Mouse (Mus musculus) embryonic facial prominence, embryonic 11.5 days (tissue): ENCODE results near the gene Clstn1. TPM values are rescaled to one million over a fixed set of nuclear protein-coding genes. Genes with fewer than 3 reads are reported as not detected.

Experiments used
- ATAC-seq: fragments of 200-750 bp; cut with Nextera tagmentation; replicated peaks from 2 replicates; pipeline ENCODE4 v1.8.0; 2017; ENCODE audit warnings: low read depth; ENCODE audit not compliant: insufficient number of reproducible peaks, low FRiP score, low TSS enrichment
- DNase-seq: peaks from one replicate; pipeline ENCODE4 v3.0.0-alpha.2; 2015; ENCODE audit warnings: low spot score
- H3K27ac ChIP-seq: fragments of 300-500 bp; sonication (generic); replicated peaks from 2 replicates; pipeline ENCODE4 v1.5.1; 2014; ENCODE audit warnings: mild to moderate bottlenecking, low read depth, low read length, control low read depth
- H3K27me3 ChIP-seq: fragments of 300-500 bp; sonication (generic); 2 replicates; pipeline ENCODE4 v1.6.1; 2014; ENCODE audit warnings: mild to moderate bottlenecking, low read length, moderate library complexity, mixed read lengths; ENCODE audit not compliant: control insufficient read depth, insufficient read depth
- H3K36me3 ChIP-seq: fragments of 300-500 bp; sonication (generic); replicated peaks from 2 replicates; pipeline ENCODE4 v1.6.1; 2014; ENCODE audit warnings: low read depth, mild to moderate bottlenecking, low read length, moderate library complexity, mixed read lengths; ENCODE audit not compliant: control insufficient read depth, insufficient read depth
- H3K4me1 ChIP-seq: fragments of 300-500 bp; sonication (generic); 2 replicates; pipeline ENCODE4 v1.6.1; 2014; ENCODE audit warnings: low read length, mixed read lengths; ENCODE audit not compliant: control insufficient read depth, insufficient read depth
- H3K4me2 ChIP-seq: fragments of 300-500 bp; sonication (generic); 2 replicates; pipeline ENCODE4 v1.6.1; 2014; ENCODE audit warnings: low read depth, mild to moderate bottlenecking, control low read depth, low read length, moderate library complexity
- H3K4me3 ChIP-seq: fragments of 300-500 bp; sonication (generic); 2 replicates; pipeline ENCODE4 v1.5.1; 2014; ENCODE audit warnings: low read depth, low read length, control low read depth
- H3K9ac ChIP-seq: fragments of 300-500 bp; sonication (generic); replicated peaks from 2 replicates; pipeline ENCODE4 v1.6.1; 2014; ENCODE audit warnings: mild to moderate bottlenecking, control low read depth, low read length
- H3K9me3 ChIP-seq: fragments of 300-500 bp; sonication (generic); replicated peaks from 2 replicates; pipeline ENCODE4 v1.6.1; 2016; ENCODE audit warnings: mild to moderate bottlenecking, low read length, inconsistent platforms, mixed read lengths; ENCODE audit not compliant: control insufficient read depth
- WGBS: fragments of 180-500 bp; shearing (Covaris S2); extraction: QIAGEN DNeasy Blood & Tissue Kit; methylation state at CpG from one replicate; pipeline ENCODE4 v1.1.7; 2014; 5-methylcytosine and 5-hydroxymethylcytosine counted together
- polyA plus RNA-seq: library from polyadenylated mRNA; unstranded; fragments of >200 nt; fragmentation: Nextera tagmentation; extraction: Ambion mirVana; gene quantifications from 2 replicates; pipeline ENCODE4 v1.2.1, GENCODE M21; 2014

Clstn1 gene
- polyA plus RNA-seq, 1 experiment from 2014 or later = 27.3 TPM

GRCm38 (mm10) chr4:149661967-149662589 lies 75.8 kb downstream of the Clstn1 start:
- Histone ChIP-seq H3K27me3 (no peaks in the 10 kb centered on the region), H3K27ac (no peak overlapping the region), H3K9ac (no peak overlapping the region), H3K9me3 (no peaks in the 10 kb centered on the region), H3K36me3 (no peaks in the 10 kb centered on the region), H3K4me3 (no peak overlapping the region), H3K4me1 (no peaks in the 10 kb centered on the region), H3K4me2 (no peak overlapping the region)
- ATAC-seq (no peak), DNase-seq (no peak)
- WGBS = 88% methylated on average over 14 of the region's 14 CpGs

DNA sequence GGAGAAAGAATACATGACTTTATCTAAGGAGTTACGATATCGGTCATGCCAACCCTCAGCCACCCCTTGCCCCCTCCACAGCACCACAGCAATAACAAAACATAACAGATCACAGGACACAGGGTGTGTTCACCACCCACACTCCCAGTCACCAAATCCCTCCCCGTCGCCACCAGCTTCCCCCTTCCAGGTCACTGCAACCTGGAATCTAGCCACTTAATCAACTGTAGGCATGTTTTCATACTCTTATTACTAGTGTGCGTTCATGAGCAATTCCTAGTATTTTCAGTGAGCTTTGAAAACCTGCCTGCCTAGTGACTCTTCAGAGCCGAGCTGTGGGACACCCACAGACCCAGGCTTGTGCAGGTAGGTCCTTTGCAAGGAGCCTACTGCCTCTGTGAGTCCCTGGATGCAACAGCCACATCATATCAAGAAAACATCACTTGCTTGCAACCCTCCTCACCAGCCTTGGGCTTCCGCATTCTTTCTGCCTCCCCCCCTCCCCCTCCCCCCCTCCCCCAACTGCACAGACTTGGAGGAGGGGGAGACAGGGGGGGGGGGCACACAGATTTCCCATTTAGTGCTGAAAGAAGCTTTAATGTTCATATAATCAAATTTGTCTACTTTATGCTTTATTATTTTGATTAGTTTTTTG lies 77.7 kb downstream of the Clstn1 start:
- WGBS = 75% methylated on average over 7 of the region's 7 CpGs
- Histone ChIP-seq H3K36me3 (no peaks in the 10 kb centered on the region), H3K27me3 (no peaks in the 10 kb centered on the region), H3K9me3 (no peaks in the 10 kb centered on the region), H3K4me2 (no peak overlapping the region), H3K4me3 (no peak overlapping the region), H3K9ac (no peak overlapping the region), H3K4me1 (no peaks in the 10 kb centered on the region), H3K27ac (no peak overlapping the region)
- ATAC-seq (no peak), DNase-seq (no peak)

DNA sequence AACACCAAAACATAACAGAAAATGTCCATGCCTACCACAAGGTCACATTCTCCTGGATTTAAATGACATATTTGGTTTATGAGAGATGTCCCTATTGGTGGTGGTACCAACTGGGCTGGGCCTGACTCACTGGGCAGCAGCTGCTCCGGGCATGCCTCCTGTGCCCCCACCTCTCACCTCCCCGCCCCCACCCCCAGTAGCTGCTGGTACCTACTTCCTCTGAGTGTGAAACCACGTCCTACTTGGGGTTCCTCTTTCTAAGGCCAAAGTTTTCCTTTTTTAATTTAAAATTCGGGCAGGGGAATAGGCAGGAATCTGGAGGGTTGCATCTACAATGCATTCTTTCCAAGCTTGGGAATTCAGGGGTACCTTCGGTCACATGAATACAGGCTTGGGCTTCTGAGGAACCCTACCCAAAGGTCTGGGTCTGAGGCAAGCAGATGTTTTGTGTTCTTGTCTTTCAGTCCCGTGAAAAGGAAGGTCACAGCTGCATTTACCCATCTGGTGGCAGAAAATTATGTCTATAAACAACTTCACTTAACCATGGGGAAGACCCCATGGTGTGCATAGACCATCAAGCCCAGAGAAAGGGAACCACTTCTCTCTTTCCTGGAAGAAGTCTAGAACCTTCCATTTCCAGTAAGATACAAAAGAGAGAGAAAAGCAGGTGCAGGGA lies 78.9 kb downstream of the Clstn1 start:
- Histone ChIP-seq H3K36me3 (no peaks in the 10 kb centered on the region), H3K9me3 (no peaks in the 10 kb centered on the region), H3K27ac (no peak overlapping the region), H3K9ac (no peak overlapping the region), H3K4me3 (no peak overlapping the region), H3K4me1 (no peaks in the 10 kb centered on the region), H3K4me2 (no peak overlapping the region), H3K27me3 (no peaks in the 10 kb centered on the region)
- no peak for ATAC-seq
- 77% methylated on average over 6 of the region's 6 CpGs for WGBS
- no peak for DNase-seq

- H3K9ac ChIP-seq = no peak overlapping the region
- no peaks in the 10 kb centered on the region for H3K9me3 ChIP-seq
- H3K27ac ChIP-seq = no peak overlapping the region
- no peaks in the 10 kb centered on the region for H3K36me3 ChIP-seq
- H3K4me1 ChIP-seq = no peaks in the 10 kb centered on the region
- H3K4me3 ChIP-seq = no peak overlapping the region
- H3K4me2 ChIP-seq = no peak overlapping the region
- no peak for DNase-seq
- WGBS = 88% methylated on average over 6 of the region's 6 CpGs
- H3K27me3 ChIP-seq = no peaks in the 10 kb centered on the region
- ATAC-seq = no peak
Measured at GRCm38 (mm10) chr4:149665692-149666090, 79.4 kb downstream of the Clstn1 start.

GRCm38 (mm10) chr4:149671175-149671574 lies 84.9 kb downstream of the Clstn1 start:
- peaks cover 7% of the 10 kb centered on the region for H3K27me3 ChIP-seq
- 93% methylated on average over 6 of the region's 6 CpGs for WGBS
- H3K36me3 ChIP-seq = no peaks in the 10 kb centered on the region
- ATAC-seq = no peak
- DNase-seq = no peak
- 0 out of 2 replicates have a peak, but pooled peaks cover 5% of the 10 kb centered on the region for H3K4me1 ChIP-seq
- no peak overlapping the region for H3K9ac ChIP-seq
- no peaks in the 10 kb centered on the region for H3K9me3 ChIP-seq
- H3K27ac ChIP-seq = no peak overlapping the region
- no peak overlapping the region for H3K4me2 ChIP-seq
- no peak overlapping the region for H3K4me3 ChIP-seq

GRCm38 (mm10) chr4:149672747-149673146 lies 86.5 kb downstream of the Clstn1 start:
- Histone ChIP-seq H3K27ac (no peak overlapping the region), H3K4me1 (0 out of 2 replicates have a peak, but pooled peaks cover 5% of the 10 kb centered on the region), H3K36me3 (no peaks in the 10 kb centered on the region), H3K9me3 (no peaks in the 10 kb centered on the region), H3K4me2 (no peak overlapping the region), H3K27me3 (peaks cover 7% of the 10 kb centered on the region), H3K9ac (no peak overlapping the region), H3K4me3 (no peak overlapping the region)
- DNase-seq (no peak), ATAC-seq (no peak)
- 94% methylated on average over 5 of the region's 5 CpGs for WGBS

DNA sequence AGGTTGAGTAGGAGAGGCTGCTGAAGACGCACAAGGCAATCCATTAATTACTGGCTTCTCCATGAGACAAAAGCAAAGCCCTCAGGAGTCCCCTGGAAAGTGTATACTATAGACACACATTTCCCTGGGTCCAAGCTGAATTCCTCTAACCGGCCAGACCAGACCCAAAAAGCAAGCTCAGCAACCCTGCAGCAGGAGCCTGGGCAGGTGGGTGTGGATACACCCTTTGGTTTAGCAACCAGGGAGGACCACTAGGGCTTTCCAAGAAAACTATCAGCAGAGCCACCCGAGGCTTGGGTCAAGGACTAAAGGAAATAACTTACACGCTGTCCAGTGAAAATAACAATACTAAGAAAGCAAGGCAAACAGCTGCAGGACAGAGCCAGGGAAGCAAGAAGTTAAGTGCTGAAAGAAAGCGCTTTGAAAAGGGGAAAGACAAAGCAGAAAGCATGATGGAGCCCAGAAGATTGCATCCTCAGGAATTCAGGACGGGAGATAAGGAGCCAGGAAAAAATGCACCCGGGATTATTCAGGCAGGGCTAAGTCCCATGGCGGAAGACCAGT lies 88.6 kb downstream of the Clstn1 start:
- H3K4me3 ChIP-seq = peak overlapping the region; percentile 62
- H3K36me3 ChIP-seq = no peaks in the 10 kb centered on the region
- 9% methylated on average over 8 of the region's 8 CpGs for WGBS
- no peak overlapping the region for H3K27ac ChIP-seq
- no peak for ATAC-seq
- 0 out of 2 replicates have a peak, but pooled peaks cover 5% of the 10 kb centered on the region for H3K4me1 ChIP-seq
- H3K4me2 ChIP-seq = peak overlapping the region; percentile 98
- peaks cover 7% of the 10 kb centered on the region for H3K27me3 ChIP-seq
- no peak for DNase-seq
- H3K9me3 ChIP-seq = no peaks in the 10 kb centered on the region
- peak overlapping the region; percentile 60 for H3K9ac ChIP-seq
